Mouse (Mus musculus): ENCODE results near the gene Fam193a. TPM values are rescaled to one million over a fixed set of nuclear protein-coding genes. Genes with fewer than 3 reads are reported as not detected.

The Fam193a gene
- total RNA-seq, 2 experiments from 2014 or later = 38.2 to 39.3 TPM

DNA sequence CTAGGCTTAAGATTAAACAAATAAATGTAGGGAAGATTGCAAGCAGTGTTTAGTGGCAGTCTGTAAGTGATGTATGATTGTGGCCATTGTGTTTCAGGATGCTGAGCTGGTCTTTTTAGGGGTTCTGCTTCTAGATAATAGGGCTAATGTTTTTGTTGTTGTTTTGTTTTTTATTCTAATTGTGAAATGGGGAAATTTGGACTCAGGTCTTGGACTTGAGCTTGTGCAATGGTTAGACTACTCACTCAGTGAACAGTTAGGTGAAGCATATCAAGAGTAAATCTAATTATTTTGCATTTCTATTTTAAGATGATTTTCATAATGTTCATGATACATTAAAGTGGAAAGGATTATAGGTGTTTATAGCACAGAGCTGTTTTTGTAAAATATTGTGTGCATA, 2.8 kb downstream of the Fam193a start:
- DNase-seq = no peak
- intact Hi-C loops (cut with DNase I) = no loop called here

- DNase-seq = no peak
- intact Hi-C loops (cut with DNase I) = no loop called here
These were observed 9.1 kb downstream of the Fam193a start for GRCm38 (mm10) chr5:34378787-34379186.

GRCm38 (mm10) chr5:34381700-34382099, 12.0 kb downstream of the Fam193a start:
- intact Hi-C loops (cut with DNase I) = no loop called here
- DNase-seq = no peak

- no peak for DNase-seq
- intact Hi-C loops (cut with DNase I) = no loop called here
These were observed 15.9 kb downstream of the Fam193a start for GRCm38 (mm10) chr5:34385616-34386015.

DNA sequence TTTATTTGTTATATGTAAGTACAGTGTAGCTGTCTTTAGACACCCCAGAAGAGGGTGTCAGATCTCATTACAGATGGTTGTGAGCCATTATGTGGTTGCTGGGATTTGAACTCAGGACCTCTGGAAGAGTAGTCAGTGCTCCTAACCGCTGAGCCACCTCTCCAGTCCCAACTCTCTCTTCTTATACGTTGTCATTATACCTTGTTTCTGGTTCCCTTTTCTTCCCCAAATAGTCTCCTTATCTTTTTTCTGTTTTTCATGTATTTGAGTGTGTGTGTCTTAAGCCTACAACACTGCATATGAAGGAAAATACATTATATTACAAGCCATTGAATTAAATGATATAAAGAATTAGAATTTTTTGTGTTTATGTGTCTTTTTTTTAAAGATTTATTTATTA, 17.0 kb downstream of the Fam193a start:
- no peak for DNase-seq
- intact Hi-C loops (cut with DNase I) = no loop called here

DNA sequence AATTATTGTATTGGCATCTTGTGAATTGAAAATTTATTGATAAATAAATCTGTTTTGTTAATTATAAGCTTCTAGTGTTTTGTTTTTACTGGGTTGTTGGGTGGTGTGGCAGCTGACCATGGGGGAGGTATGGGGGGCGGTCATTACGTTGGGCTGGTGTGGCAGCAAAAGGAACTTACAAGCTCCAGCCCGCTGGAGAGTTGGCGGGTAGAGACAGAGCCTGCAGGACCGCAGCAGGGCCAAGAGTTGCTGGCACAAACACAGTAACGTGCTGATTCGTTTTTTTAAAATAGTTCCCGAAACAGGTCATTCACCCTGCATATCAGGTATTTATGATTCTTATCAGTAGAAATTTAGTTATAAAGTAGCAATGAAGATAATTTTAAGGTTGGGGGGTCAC, 23.5 kb downstream of the Fam193a start:
- no peak for DNase-seq
- intact Hi-C loops (cut with DNase I) = no loop called here

- DNase-seq = no peak
- intact Hi-C loops (cut with DNase I) = no loop called here
These were observed 25.6 kb downstream of the Fam193a start for GRCm38 (mm10) chr5:34395347-34395746.

- no peak for DNase-seq
- intact Hi-C loops (cut with DNase I) = no loop called here
These were observed 26.3 kb downstream of the Fam193a start for GRCm38 (mm10) chr5:34395850-34396540.

GRCm38 (mm10) chr5:34397866-34398265, 28.1 kb downstream of the Fam193a start:
- intact Hi-C loops (cut with DNase I) = no loop called here
- DNase-seq = no peak

GRCm38 (mm10) chr5:34398326-34398725, 28.6 kb downstream of the Fam193a start:
- peak; percentile 28 to 29 for DNase-seq
- intact Hi-C loops (cut with DNase I) = no loop called here

GRCm38 (mm10) chr5:34407366-34407918, 37.7 kb downstream of the Fam193a start:
- intact Hi-C loops (cut with DNase I) = no loop called here
- no peak for DNase-seq

- intact Hi-C loops (cut with DNase I) = no loop called here
- no peak for DNase-seq
These were observed 39.3 kb downstream of the Fam193a start for GRCm38 (mm10) chr5:34409002-34409401.

GRCm38 (mm10) chr5:34410819-34411218, 41.1 kb downstream of the Fam193a start:
- intact Hi-C loops (cut with DNase I) = loop anchor here (2.0 kb wide), 1 partner anchor 40 kb away; no protein-coding TSS in a partner anchor
- DNase-seq = no peak

DNA sequence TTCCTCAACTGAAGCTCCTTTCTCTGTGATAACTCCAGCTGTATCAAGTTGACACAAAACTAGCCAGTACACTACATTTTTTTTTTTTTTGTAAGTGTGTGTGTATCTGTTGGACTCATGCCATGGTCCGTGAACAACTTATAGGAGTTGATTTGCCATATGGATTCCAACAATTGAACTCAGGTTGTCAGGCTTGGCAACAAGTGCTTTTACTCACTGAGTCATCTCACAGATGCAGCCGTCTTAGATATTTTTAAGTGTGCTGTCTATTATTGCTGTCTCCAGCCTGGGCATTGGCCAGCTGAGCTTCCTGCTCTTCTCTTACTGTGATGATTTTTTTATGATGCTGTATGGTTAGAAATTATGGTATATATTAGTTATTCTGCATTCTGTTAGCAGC, 44.2 kb downstream of the Fam193a start:
- DNase-seq = no peak
- intact Hi-C loops (cut with DNase I) = no loop called here

DNA sequence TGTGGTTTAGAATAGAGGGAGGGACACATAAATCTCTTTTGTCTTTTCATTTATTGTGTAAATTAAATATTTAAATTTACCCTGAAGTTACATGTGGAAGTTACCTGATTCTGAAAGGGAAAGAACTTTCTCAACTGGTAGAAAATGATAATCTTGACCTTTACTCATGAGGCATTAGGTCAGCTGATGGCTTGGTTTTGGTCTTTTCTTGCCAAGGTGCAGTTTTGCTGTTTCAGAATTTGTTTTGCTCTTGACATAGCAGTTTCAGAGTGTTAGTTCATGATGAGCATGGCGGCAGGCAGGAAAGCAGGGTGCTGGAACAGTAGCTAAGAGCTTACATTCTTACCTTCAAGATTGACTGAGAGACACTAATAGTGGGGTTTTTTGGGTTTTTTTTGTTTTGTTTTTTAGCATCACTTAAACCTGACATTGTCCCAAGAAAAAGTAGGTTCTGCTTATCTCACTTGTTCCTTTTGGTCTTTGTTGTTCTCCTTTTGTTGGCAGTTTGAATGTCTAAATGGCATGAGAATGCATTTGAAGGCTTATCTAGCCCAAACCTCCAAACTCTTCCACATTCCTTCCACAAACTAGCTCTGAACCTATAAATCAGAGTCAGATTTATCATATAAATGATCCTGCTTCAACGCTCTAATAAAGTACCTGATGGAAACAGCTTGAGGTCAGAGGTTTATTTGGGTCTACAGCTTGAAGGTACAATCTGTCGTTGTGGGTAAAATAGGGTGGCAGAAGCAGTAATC, 47.7 kb downstream of the Fam193a start:
- intact Hi-C loops (cut with DNase I) = no loop called here
- DNase-seq = no peak

GRCm38 (mm10) chr5:34419188-34419587, 49.5 kb downstream of the Fam193a start:
- intact Hi-C loops (cut with DNase I) = no loop called here
- no peak for DNase-seq

DNA sequence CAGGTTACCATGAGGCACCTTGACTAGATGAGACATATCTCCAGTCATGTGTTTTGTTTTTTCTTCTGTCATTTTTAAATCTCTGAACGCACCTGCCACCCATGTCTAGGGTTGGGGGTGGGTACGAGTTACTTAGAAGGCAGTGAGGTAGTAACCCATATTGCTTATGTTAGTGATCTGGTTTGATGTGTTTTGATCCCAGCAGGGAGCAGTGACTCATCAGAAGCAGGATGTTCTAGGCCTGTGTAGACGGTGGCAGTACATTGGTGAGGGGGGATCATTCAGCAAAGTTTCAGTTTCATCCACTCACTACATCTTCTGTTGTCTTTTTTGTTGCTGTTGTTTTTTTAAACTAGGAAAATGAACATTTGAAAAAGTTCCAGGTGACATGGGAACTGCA, 61.0 kb downstream of the Fam193a start:
- DNase-seq = no peak

GRCm38 (mm10) chr5:34433786-34434185, 64.1 kb downstream of the Fam193a start:
- intact Hi-C loops (cut with DNase I) = loop anchor here (10.0 kb wide), 1 partner anchor 211 kb away; no protein-coding TSS in a partner anchor
- no peak for DNase-seq

More for the DNA sequence above, 61.0 kb downstream of the Fam193a start:
- intact Hi-C loops (cut with DNase I) = loop anchor here (10.0 kb wide), 1 partner anchor 214 kb away; no protein-coding TSS in a partner anchor

- DNase-seq = no peak
- intact Hi-C loops (cut with DNase I) = loop anchor here (10.0 kb wide), 1 partner anchor 211 kb away; no protein-coding TSS in a partner anchor
These were observed 64.5 kb downstream of the Fam193a start for GRCm38 (mm10) chr5:34434241-34434640.

GRCm38 (mm10) chr5:34438052-34438451, 68.3 kb downstream of the Fam193a start:
- DNase-seq = no peak
- intact Hi-C loops (cut with DNase I) = loop anchor here (10.0 kb wide), 1 partner anchor 207 kb away; no protein-coding TSS in a partner anchor

DNA sequence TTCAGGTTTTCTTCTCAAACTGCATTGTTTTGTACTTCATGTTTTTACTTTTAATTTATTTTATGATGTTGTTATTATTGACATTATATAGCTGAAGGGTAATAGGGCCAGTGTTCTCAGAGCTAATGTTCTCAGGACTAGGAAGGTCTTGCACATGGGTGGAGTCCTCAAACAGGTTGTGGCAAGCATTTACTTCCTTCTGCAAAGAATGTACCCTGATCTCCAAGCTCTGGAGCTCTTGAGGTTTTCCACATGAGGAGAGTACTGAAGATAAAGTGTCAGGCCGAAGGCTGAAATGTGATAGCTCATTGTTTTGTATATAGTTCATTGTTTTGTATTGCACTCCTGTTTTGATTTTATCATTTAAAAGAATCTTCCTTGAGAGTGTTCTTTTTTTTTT, 68.9 kb downstream of the Fam193a start:
- DNase-seq = no peak
- intact Hi-C loops (cut with DNase I) = loop anchor here (10.0 kb wide), 1 partner anchor 206 kb away; no protein-coding TSS in a partner anchor

Data from heart, postnatal 10 days (tissue).